Mouse (Mus musculus): Measurements from ENCODE around the gene Dnase2a.

- TF ChIP-seq CTCF (IDR thresholded peaks at IDR 0.05; ENCODE audit: low read depth, low read length) (no peak), POLR2A (IDR thresholded peaks at IDR 0.05; ENCODE audit: insufficient read depth, low read length) (no peak)
Measured at GRCm38 (mm10) chr8:84944478-84945160, 36.3 kb downstream of the Dnase2a start.
